Mouse (Mus musculus) heart, embryonic 10.5 days (tissue): ENCODE measurements around the gene Capn6. TPM values are rescaled to one million over a fixed set of nuclear protein-coding genes. Genes with fewer than 3 reads are reported as not detected.
A peak's percentile ranks its signal among the peaks of the same experiment; 100 is the strongest.

Experiments
- DNase-seq: peaks from one replicate; pipeline ENCODE4 v3.0.0-alpha.2; 2017; ENCODE audit warnings: low spot score
- H3K27ac ChIP-seq: fragments of 300-500 bp; sonication (generic); 2 replicates; pipeline ENCODE4 v1.5.1; 2016; ENCODE audit warnings: mild to moderate bottlenecking
- H3K27me3 ChIP-seq: fragments of 300-500 bp; sonication (generic); 2 replicates; pipeline ENCODE4 v1.6.1; 2016; ENCODE audit warnings: mild to moderate bottlenecking; ENCODE audit not compliant: poor library complexity, insufficient read depth, severe bottlenecking
- H3K36me3 ChIP-seq: fragments of 300-500 bp; sonication (generic); 2 replicates; pipeline ENCODE4 v1.6.1; 2016; ENCODE audit warnings: mild to moderate bottlenecking, moderate library complexity
- H3K4me1 ChIP-seq: fragments of 300-500 bp; sonication (generic); 2 replicates; pipeline ENCODE4 v1.6.1; 2016; ENCODE audit warnings: mild to moderate bottlenecking
- H3K4me3 ChIP-seq: fragments of 300-500 bp; sonication (generic); 2 replicates; pipeline ENCODE4 v1.5.1; 2016; ENCODE audit warnings: mild to moderate bottlenecking, moderate library complexity
- H3K9me3 ChIP-seq: fragments of 300-500 bp; sonication (generic); 2 replicates; pipeline ENCODE4 v1.6.1; 2016; ENCODE audit warnings: mild to moderate bottlenecking, moderate library complexity
- WGBS: fragments of 180-500 bp; shearing (Covaris S2); methylation state at CpG from one replicate; pipeline ENCODE4 v1.1.7; 2016; 5-methylcytosine and 5-hydroxymethylcytosine counted together
- microRNA-seq: library from miRNA; unstranded; fragments of <30 nt; microRNA quantifications from one replicate; pipeline ENCODE4, GENCODE M21; 2017
- polyA plus RNA-seq: library from polyadenylated mRNA; unstranded; fragments of >200 nt; fragmentation: Nextera tagmentation; extraction: Ambion mirVana; gene quantifications from 2 replicates; pipeline ENCODE4 v1.2.1, GENCODE M21; 2016

Capn6 gene
- 220 and 293 TPM in 2 replicates for polyA plus RNA-seq

- Histone ChIP-seq H3K4me3 (peak within 1 kb of the TSS; percentile 55), H3K9me3 (no peaks in the 10 kb centered on the region), H3K27ac (peak within 1 kb of the TSS; percentile 82), H3K27me3 (no peaks in the 10 kb centered on the region), H3K36me3 (no peaks in the 10 kb centered on the region), H3K4me1 (no peaks in the 10 kb centered on the region; the same call in 1 of the 2 replicates)
- WGBS = 18% methylated on average over 4 of the region's 4 CpGs
- peak; percentile 77 for DNase-seq
Measured at GRCm38 (mm10) chrX:143827212-143827611, at the start of gene Capn6. Gene Capn6, minus strand, starts transcription at chrX:143827414.

GRCm38 (mm10) chrX:143867129-143867664 is 40.0 kb upstream of the Capn6 start:
- Histone ChIP-seq H3K4me3 (no peak overlapping the region), H3K27me3 (no peaks in the 10 kb centered on the region), H3K36me3 (no peaks in the 10 kb centered on the region), H3K9me3 (no peaks in the 10 kb centered on the region), H3K27ac (no peak overlapping the region), H3K4me1 (no peaks in the 10 kb centered on the region)
- DNase-seq = no peak
- 79% methylated on average over 5 of the region's 5 CpGs for WGBS

DNA sequence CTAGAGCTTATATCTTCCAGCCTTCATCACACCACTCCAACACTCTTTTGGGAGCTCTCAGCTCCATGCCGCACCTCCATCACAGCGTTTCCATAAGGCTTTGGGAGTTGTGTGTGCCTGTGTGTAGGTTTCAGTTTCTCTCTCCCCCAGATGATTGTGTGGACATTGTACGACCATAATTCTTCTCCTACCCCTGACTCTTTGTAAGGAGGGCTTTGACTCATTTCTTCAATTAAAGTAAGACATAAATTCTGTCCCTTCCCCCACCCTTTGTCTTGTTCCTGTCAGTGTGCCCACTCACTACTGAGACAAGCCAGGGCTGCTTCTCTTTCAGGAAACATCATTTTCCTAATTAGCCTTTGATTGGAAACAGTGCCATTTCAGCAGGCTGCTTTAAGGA is 24.1 kb upstream of the Capn6 start:
- H3K36me3 ChIP-seq = no peaks in the 10 kb centered on the region
- no peaks in the 10 kb centered on the region for H3K27me3 ChIP-seq
- no peak overlapping the region for H3K4me3 ChIP-seq
- H3K4me1 ChIP-seq = no peaks in the 10 kb centered on the region
- WGBS = 63% methylated on average over 3 of the region's 3 CpGs
- H3K9me3 ChIP-seq = no peaks in the 10 kb centered on the region
- H3K27ac ChIP-seq = no peak overlapping the region
- no peak for DNase-seq

DNA sequence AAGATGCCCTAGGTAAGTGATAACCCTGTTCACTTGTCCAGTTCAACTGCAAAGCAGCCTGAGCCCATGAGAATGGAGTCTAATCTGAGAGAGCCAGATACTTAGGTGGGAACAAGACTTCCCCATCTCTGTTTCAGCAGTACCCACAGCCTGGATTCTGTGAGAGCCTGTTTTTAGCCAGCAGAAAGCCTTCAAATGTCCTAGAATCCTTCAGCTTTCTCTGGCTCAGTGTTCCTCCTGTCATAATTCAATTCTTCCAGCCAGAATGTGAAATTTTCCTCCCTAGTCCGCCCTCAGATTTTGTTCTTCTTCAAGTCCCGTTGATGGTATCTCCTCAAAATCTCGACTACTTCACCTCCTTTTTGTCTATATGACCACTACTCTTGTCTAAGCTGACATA is 22.8 kb upstream of the Capn6 start:
- no peak for DNase-seq
- Histone ChIP-seq H3K4me1 (no peaks in the 10 kb centered on the region), H3K4me3 (no peak overlapping the region), H3K36me3 (no peaks in the 10 kb centered on the region), H3K27ac (no peak overlapping the region), H3K9me3 (no peaks in the 10 kb centered on the region), H3K27me3 (no peaks in the 10 kb centered on the region)
- 69% methylated on average over 3 of the region's 3 CpGs for WGBS

- no peak overlapping the region for H3K27ac ChIP-seq
- H3K27me3 ChIP-seq = no peaks in the 10 kb centered on the region
- H3K36me3 ChIP-seq = no peaks in the 10 kb centered on the region
- no peaks in the 10 kb centered on the region for H3K9me3 ChIP-seq
- no peaks in the 10 kb centered on the region for H3K4me1 ChIP-seq
- DNase-seq = no peak
- H3K4me3 ChIP-seq = no peak overlapping the region
- WGBS = 65% methylated on average over 3 of the region's 3 CpGs
Measured at GRCm38 (mm10) chrX:143846637-143847036, 19.4 kb upstream of the Capn6 start.

- Histone ChIP-seq H3K27ac (peak overlapping the region; percentile 82), H3K27me3 (no peaks in the 10 kb centered on the region), H3K9me3 (no peaks in the 10 kb centered on the region), H3K4me1 (no peaks in the 10 kb centered on the region; the same call in 1 of the 2 replicates), H3K4me3 (peak overlapping the region; percentile 55), H3K36me3 (no peaks in the 10 kb centered on the region)
- 38% methylated on average over 4 of the region's 4 CpGs for WGBS
- DNase-seq = peak; percentile 74
Measured at GRCm38 (mm10) chrX:143826521-143826920, 693 bp downstream of the Capn6 start.

DNA sequence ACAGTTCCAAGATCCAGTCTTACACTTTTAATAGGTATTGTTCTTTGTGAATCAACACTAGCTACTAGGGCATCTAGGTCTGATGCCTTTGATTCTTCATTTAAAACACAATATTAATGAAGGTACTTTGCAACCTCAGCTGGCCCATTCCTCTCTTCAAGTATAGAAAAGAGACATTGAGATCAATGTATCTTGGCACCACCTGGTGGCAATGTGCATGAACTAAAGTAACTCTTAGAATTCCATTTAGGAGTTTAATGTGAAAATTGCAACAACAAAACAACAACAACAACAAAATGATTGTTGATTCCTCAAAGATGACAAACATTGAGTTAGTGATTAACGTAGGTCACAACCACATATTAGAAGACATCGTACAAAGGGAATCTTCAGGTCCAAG is 8.3 kb downstream of the Capn6 start:
- no peaks in the 10 kb centered on the region for H3K9me3 ChIP-seq
- WGBS = 90% methylated on average over 2 of the region's 2 CpGs
- H3K4me1 ChIP-seq = no peaks in the 10 kb centered on the region
- H3K27me3 ChIP-seq = no peaks in the 10 kb centered on the region
- no peak overlapping the region for H3K4me3 ChIP-seq
- DNase-seq = no peak
- no peak overlapping the region for H3K27ac ChIP-seq
- H3K36me3 ChIP-seq = no peaks in the 10 kb centered on the region

DNA sequence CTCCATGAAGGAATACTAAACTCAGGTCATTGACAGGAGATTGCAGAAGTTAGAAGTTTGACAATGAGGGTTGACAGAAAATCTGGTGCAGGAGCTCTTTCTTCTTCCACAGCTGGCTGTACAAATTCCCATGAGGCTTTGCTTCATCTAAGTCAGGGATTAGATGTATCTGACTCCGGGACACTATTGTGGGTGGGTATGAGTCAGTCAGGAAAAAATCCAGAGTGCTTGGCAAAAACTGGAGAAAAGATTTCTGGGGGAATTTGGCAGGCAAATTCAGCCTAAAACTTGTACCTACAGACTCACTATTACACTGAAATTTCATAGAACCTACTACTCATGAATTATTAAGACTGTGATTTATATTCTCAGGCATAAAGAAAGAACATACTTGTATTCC is 11.3 kb downstream of the Capn6 start:
- Histone ChIP-seq H3K4me1 (no peaks in the 10 kb centered on the region), H3K4me3 (no peak overlapping the region), H3K27me3 (no peaks in the 10 kb centered on the region), H3K36me3 (peaks cover 6% of the 10 kb centered on the region; the same call in 1 of the 2 replicates), H3K9me3 (no peaks in the 10 kb centered on the region), H3K27ac (no peak overlapping the region)
- WGBS = 94% methylated on average over 1 of the region's 1 CpGs
- DNase-seq = no peak

DNA sequence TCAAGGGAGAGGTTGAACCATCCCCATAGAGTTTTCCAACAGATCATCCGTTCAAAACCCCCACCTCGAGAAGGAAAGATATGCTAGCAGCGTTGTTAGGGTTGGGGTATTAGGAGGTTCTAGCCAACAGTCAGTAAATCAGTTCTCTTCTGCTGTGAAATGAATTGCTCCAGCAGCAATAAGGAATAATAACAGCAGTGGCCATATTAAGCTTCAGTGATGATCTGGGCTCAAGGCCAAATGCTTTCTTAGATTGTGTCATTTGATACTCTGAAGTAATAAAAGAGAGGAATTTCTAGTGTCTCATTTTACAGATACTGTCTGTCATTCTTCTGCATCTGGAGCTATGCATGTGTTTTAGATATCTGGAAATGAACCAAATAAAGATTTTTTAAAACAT is 64.7 kb downstream of the Capn6 start:
- no peak overlapping the region for H3K27ac ChIP-seq
- H3K4me3 ChIP-seq = no peak overlapping the region
- no peaks in the 10 kb centered on the region for H3K27me3 ChIP-seq
- H3K36me3 ChIP-seq = no peaks in the 10 kb centered on the region
- H3K4me1 ChIP-seq = no peaks in the 10 kb centered on the region
- 74% methylated on average over 3 of the region's 3 CpGs for WGBS
- DNase-seq = no peak
- H3K9me3 ChIP-seq = no peaks in the 10 kb centered on the region

Small RNA genes within 50 kb of the gene (microRNA-seq; reads per million reads assigned to microRNA genes)
- gene Gm47298 = not detected

Other genes starting within 250 kb of the Capn6 start
- 0.21 and 1.7 TPM in 2 replicates for gene Dcx, start 105.9 kb upstream of the Capn6 start, polyA plus RNA-seq